Mouse (Mus musculus) embryonic fibroblast, embryonic 13.5 days (primary cell): Measurements from ENCODE around the gene Samd1. TPM values are rescaled to one million over a fixed set of nuclear protein-coding genes. Genes with fewer than 3 reads are reported as not detected.

ENCODE experiments used
- H3K27ac ChIP-seq: 2 replicates; pipeline ENCODE4 v1.5.1; 2012; ENCODE audit warnings: low read length, control low read depth, inconsistent platforms; ENCODE audit not compliant: insufficient read depth
- H3K4me1 ChIP-seq: 2 replicates; pipeline ENCODE4 v1.6.1; 2011; ENCODE audit warnings: low read length; ENCODE audit not compliant: control insufficient read depth, insufficient read depth
- H3K4me3 ChIP-seq: 2 replicates; pipeline ENCODE4 v1.5.1; 2011; ENCODE audit warnings: mild to moderate bottlenecking, control low read depth, low read length; ENCODE audit not compliant: insufficient read depth
- CTCF ChIP-seq: IDR thresholded peaks from 2 replicates; pipeline ENCODE4 v1.5.1; 2011; ENCODE audit warnings: mild to moderate bottlenecking, control low read depth, low read length, moderate library complexity, borderline replicate concordance; ENCODE audit not compliant: insufficient read depth
- POLR2A ChIP-seq: IDR thresholded peaks from 2 replicates; pipeline ENCODE4 v1.6.1; 2011; ENCODE audit warnings: low read depth, mild to moderate bottlenecking, control low read depth, low read length, moderate library complexity
- polyA plus RNA-seq: library from polyadenylated mRNA; stranded (reverse); fragments of >200 nt; gene quantifications from 2 replicates; pipeline ENCODE4 v1.2.4, GENCODE M21; 2011; ENCODE audit warnings: low read depth; ENCODE audit not compliant: missing spikeins, insufficient read length

Samd1 gene
- polyA plus RNA-seq, 1 experiment: 47.9 TPM

GRCm38 (mm10) chr8:84024171-84024570 lies 26.7 kb downstream of the Samd1 start:
- no peak overlapping the region for H3K27ac ChIP-seq
- peaks cover 17% of the 10 kb centered on the region for H3K4me1 ChIP-seq
- no peak overlapping the region for H3K4me3 ChIP-seq
- TF ChIP-seq POLR2A: no peak
- TF ChIP-seq CTCF: peak; percentile 60; the same call in 1 of the 2 replicates

DNA sequence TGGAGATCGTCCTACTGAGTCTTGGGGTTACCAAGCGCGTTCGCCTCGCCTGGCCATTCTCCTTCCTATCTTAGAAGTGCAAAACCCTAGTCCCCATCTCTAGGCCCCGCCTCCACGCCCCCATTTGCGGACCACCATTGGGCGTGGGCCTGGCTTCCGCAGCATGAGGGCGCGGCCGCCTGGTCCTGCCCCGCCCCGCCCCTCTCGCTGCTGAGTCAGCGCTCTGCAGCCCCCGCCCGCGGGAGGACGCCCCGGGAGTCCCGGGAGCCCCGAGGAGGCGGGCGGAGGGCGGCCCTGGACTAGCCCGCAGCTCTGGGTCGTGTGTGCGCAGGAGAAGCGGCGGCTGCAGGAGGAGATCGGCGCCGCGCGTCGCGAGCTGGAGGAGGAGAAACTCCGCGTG lies 28.4 kb downstream of the Samd1 start:
- no peak for TF ChIP-seq CTCF
- no peak for TF ChIP-seq POLR2A
- Histone ChIP-seq H3K4me3 (peak overlapping the region; percentile 4), H3K27ac (no peak overlapping the region), H3K4me1 (peaks cover 17% of the 10 kb centered on the region)

GRCm38 (mm10) chr8:84027449-84027848 lies 30.0 kb downstream of the Samd1 start:
- Histone ChIP-seq H3K4me3 (no peak overlapping the region), H3K27ac (no peak overlapping the region), H3K4me1 (peaks cover 13% of the 10 kb centered on the region)
- TF ChIP-seq CTCF (no peak), POLR2A (no peak)

DNA sequence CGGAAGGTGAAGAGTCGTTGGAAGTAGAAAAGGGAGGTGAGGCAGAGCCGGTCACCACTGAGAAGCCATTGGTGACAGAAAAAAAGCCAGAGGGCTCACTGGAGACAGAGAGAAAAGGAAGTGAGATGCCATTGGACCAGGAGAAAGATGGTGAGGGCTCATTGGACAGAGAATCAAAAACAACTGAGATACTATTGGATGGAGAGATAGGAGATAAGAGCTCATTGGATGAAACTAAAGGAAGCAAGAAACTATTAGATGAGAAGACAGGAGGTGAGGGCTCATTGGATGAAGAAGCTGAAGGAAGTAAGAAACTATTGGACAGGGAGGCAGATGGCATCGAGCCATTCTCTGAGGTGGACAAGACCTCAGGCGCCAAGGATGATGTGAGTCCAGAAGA lies 31.8 kb downstream of the Samd1 start:
- Histone ChIP-seq H3K4me1 (peaks cover 12% of the 10 kb centered on the region), H3K4me3 (no peak overlapping the region), H3K27ac (no peak overlapping the region)
- TF ChIP-seq CTCF (no peak), POLR2A (no peak)

DNA sequence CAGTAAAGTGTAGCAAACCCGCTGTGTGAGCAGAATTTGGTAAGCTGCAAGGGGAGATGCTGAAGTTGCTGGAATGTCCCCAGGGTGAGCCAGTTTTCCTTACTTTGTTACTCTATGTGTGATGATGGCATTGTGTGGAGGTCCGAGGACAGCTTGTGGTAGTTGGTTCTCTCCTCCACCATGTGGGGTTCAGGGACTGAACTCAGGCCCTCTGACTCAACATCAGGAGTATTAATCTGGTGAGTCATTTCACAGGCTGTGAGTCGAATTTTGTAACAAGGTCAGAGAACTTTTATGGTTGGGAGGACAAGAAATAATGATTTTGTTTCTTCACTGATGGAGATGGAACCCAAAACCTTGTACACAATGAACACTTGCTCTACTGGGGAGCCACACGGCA lies 35.3 kb downstream of the Samd1 start:
- Histone ChIP-seq H3K4me1 (peaks cover 12% of the 10 kb centered on the region), H3K4me3 (no peak overlapping the region), H3K27ac (peak overlapping the region; percentile 75)
- no peak for TF ChIP-seq CTCF
- TF ChIP-seq POLR2A: no peak

DNA sequence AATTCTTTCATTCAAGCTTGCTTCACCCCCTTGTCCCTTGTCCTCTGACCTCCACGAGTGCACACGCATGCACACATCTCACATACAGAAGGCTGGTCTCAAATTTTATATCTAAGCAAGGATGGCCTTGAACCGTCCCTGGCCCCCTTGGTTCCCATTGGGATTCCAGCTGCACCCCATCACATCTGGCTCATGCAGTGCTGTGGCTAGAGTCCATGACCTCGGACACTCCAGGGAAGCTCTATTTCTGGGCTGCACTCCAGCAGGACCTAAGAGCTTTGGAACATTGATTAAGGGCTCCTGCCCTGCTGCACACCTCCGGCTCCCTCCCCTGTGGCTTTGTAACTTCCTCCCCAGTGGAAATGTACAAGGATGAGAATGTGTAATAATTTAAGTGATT lies 40.5 kb downstream of the Samd1 start:
- no peak overlapping the region for H3K27ac ChIP-seq
- no peak overlapping the region for H3K4me3 ChIP-seq
- H3K4me1 ChIP-seq: peaks cover 9% of the 10 kb centered on the region
- TF ChIP-seq CTCF (no peak), POLR2A (no peak)

GRCm38 (mm10) chr8:84039050-84039449 lies 41.6 kb downstream of the Samd1 start:
- H3K4me3 ChIP-seq: no peak overlapping the region
- no peak overlapping the region for H3K27ac ChIP-seq
- no peak for TF ChIP-seq POLR2A
- TF ChIP-seq CTCF: 0 out of 2 replicates have a peak, but pooled peaks have one; percentile 10
- peaks cover 2% of the 10 kb centered on the region; the same call in 1 of the 2 replicates for H3K4me1 ChIP-seq

- H3K27ac ChIP-seq: no peak within 1 kb of the TSS
- TF ChIP-seq CTCF (peak; percentile 61; the same call in 1 of the 2 replicates), POLR2A (no peak)
- H3K4me1 ChIP-seq: peaks cover 2% of the 10 kb centered on the region; the same call in 1 of the 2 replicates
- H3K4me3 ChIP-seq: peak within 1 kb of the TSS; percentile 21; the same call in 1 of the 2 replicates
Measured at GRCm38 (mm10) chr8:84042066-84042947, 44.8 kb downstream of the Samd1 start, which contains the start of gene Il27ra. Gene Il27ra, minus strand, starts transcription at chr8:84042589.

DNA sequence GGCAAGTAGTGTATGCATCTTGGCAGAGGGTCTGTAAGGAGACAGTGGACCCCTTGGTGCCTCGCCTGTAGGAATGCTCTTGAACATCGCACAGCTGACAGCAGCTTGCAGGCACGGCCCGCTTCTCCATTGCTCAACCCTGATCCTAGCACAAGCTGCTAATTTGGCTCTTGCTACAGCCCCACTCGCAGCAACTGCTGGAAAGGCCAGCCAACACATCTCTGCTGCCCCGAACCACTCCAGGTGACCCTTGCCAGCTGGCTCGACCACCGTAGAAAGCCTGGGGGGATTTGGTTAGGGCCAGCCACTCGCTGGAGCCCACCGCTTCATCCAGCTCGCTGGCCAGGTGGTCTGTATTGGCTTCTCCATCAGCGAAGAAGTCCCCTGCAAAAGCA lies 45.5 kb downstream of the Samd1 start:
- Histone ChIP-seq H3K27ac (no peak overlapping the region), H3K4me1 (peaks cover 2% of the 10 kb centered on the region; the same call in 1 of the 2 replicates), H3K4me3 (no peak overlapping the region)
- TF ChIP-seq POLR2A (no peak), CTCF (no peak)

GRCm38 (mm10) chr8:84044103-84044502 lies 46.6 kb downstream of the Samd1 start:
- Histone ChIP-seq H3K4me3 (no peak overlapping the region), H3K4me1 (peaks cover 2% of the 10 kb centered on the region; the same call in 1 of the 2 replicates), H3K27ac (no peak overlapping the region)
- TF ChIP-seq POLR2A: no peak
- no peak; the same call in 1 of the 2 replicates for TF ChIP-seq CTCF
